Mouse (Mus musculus): ENCODE results near the gene Nagk. TPM values are rescaled to one million over a fixed set of nuclear protein-coding genes. Genes with fewer than 3 reads are reported as not detected.

Nagk gene
- polyA plus RNA-seq, 1 experiment from 2014 or later, result 115 TPM

Other genes with a start within 250 kb of the Nagk start
- gene Stambp, start 222.3 kb upstream of the Nagk start, polyA plus RNA-seq (2015; fragmentation: Nextera tagmentation; extraction: Ambion mirVana), result 55.4 and 62.9 TPM in 2 replicates
- gene Clec4f, start 138.8 kb upstream of the Nagk start, polyA plus RNA-seq (2015; fragmentation: Nextera tagmentation; extraction: Ambion mirVana), result 0.09 TPM in 1 of 2 replicates, not detected in the other
- gene Cd207, start 117.1 kb upstream of the Nagk start, polyA plus RNA-seq (2015; fragmentation: Nextera tagmentation; extraction: Ambion mirVana), result not detected in 2 replicates
- 0.34 TPM in 1 of 2 replicates, not detected in the other for gene Vax2, start 83.7 kb upstream of the Nagk start, polyA plus RNA-seq (2015; fragmentation: Nextera tagmentation; extraction: Ambion mirVana)
- gene Atp6v1b1, start 52.0 kb upstream of the Nagk start, polyA plus RNA-seq (2015; fragmentation: Nextera tagmentation; extraction: Ambion mirVana), result 0.17 TPM in 1 of 2 replicates, not detected in the other
- 0.21 and 0.27 TPM in 2 replicates for gene Ankrd53, start 32.3 kb upstream of the Nagk start, polyA plus RNA-seq (2015; fragmentation: Nextera tagmentation; extraction: Ambion mirVana)
- 61.4 and 73.5 TPM in 2 replicates for gene Tex261, start 19.2 kb upstream of the Nagk start, polyA plus RNA-seq (2015; fragmentation: Nextera tagmentation; extraction: Ambion mirVana)
- 26.1 and 27.1 TPM in 2 replicates for gene Paip2b, start 36.8 kb downstream of the Nagk start, polyA plus RNA-seq (2015; fragmentation: Nextera tagmentation; extraction: Ambion mirVana)
- gene Zfp638, start 72.1 kb downstream of the Nagk start, polyA plus RNA-seq (2015; fragmentation: Nextera tagmentation; extraction: Ambion mirVana), result 65.4 and 74.5 TPM in 2 replicates
- gene Dysf, start 213.6 kb downstream of the Nagk start, polyA plus RNA-seq (2015; fragmentation: Nextera tagmentation; extraction: Ambion mirVana), result 2.5 and 3.2 TPM in 2 replicates